ENCODE assay signal across 8 mouse cellular contexts in genomic region chr17:27907512-27908205, GRCm38 (mm10). TPM values are rescaled to one million over a fixed set of nuclear protein-coding genes. Genes with fewer than 3 reads are reported as not detected.
A peak's percentile ranks its signal among the peaks of the same experiment; 100 is the strongest.
DNase-seq lines count a peak whose midpoint lies in the region; ATAC-seq lines count a peak whose summit lies in the region.

No protein-coding gene starts in this region.

- no peaks in the 10 kb centered on the region for H3K27me3 ChIP-seq in megakaryocyte, embryonic 14.5 days (replicated peaks)

- H3K4me3 ChIP-seq in megakaryocyte, embryonic 14.5 days (replicated peaks) = peak overlapping the region; percentile 97

- no peaks in the 10 kb centered on the region for H3K9me3 ChIP-seq in megakaryocyte, embryonic 14.5 days

- H3K36me3 ChIP-seq in megakaryocyte, embryonic 14.5 days (replicated peaks; ENCODE audit: low read length) = peaks cover 25% of the 10 kb centered on the region

- DNase-seq in WW6 (ENCODE audit: low read depth, low spot score) = peak; percentile 83
- DNase-seq in gastrocnemius, adult 8-10 months (ENCODE audit: low spot score in 2 of 2) = peak; percentile 88
- peak; percentile 89 for DNase-seq in hindlimb bud, embryonic 11.5 days (ENCODE audit: extremely low spot score, low read depth, low spot score)
- peak; percentile 91 to 98 for DNase-seq in left cerebral cortex, adult 8-10 months (ENCODE audit: low spot score in 2 of 2)
- peak; percentile 96 to 97 for DNase-seq in right cerebral cortex, postnatal 10 days (ENCODE audit: low spot score in 2 of 2)
- DNase-seq in urinary bladder, postnatal 25 days (ENCODE audit: low spot score) = peak; percentile 94

- H3K4me1 ChIP-seq in megakaryocyte, embryonic 14.5 days = peaks cover 39% of the 10 kb centered on the region

- ATAC-seq in common myeloid progenitor, adult 5-6 weeks (replicated peaks; ENCODE audit: low read depth, poor library complexity, severe bottlenecking) = peak; percentile 72

RNA-seq across cellular contexts. Expression of gene Anks1, which starts 1.4 kb away (rescaled TPM):
- 28.7 and 40.5 TPM in 2 replicates for total RNA-seq in common myeloid progenitor, adult 5-6 weeks (2017)
- 1 to 10 TPM; 6.3 to 9.2 (median 7.9) TPM for total RNA-seq in gastrocnemius, adult 8-10 months (2022)
- total RNA-seq in left cerebral cortex, adult 8-10 months (2022) = 10 to 100 TPM; 36.3 to 39.2 (median 38.0) TPM
- 18.1 and 19.1 TPM in 2 replicates for polyA plus RNA-seq in megakaryocyte, embryonic 14.5 days (2012; ENCODE audit: insufficient read depth, low replicate concordance)

RNA-seq across cellular contexts. Expression of gene Taf11, which starts 2.0 kb away (rescaled TPM):
- total RNA-seq in common myeloid progenitor, adult 5-6 weeks (2017) = 29.2 and 35.7 TPM in 2 replicates
- 10 to 100 TPM; 15.9 to 18.8 (median 17.0) TPM for total RNA-seq in gastrocnemius, adult 8-10 months (2022)
- total RNA-seq in left cerebral cortex, adult 8-10 months (2022) = 10 to 100 TPM; 40.6 to 47.8 (median 46.2) TPM
- 13.2 and 82.5 TPM in 2 replicates for polyA plus RNA-seq in megakaryocyte, embryonic 14.5 days (2012; ENCODE audit: insufficient read depth, low replicate concordance)

RNA-seq across cellular contexts. Expression of gene Uhrf1bp1, which starts 51.4 kb away (rescaled TPM):
- 10.5 and 13.1 TPM in 2 replicates for total RNA-seq in common myeloid progenitor, adult 5-6 weeks (2017)
- total RNA-seq in gastrocnemius, adult 8-10 months (2022) = 10 to 100 TPM; 21.0 to 30.9 (median 28.8) TPM
- total RNA-seq in left cerebral cortex, adult 8-10 months (2022) = 10 to 100 TPM; 18.9 to 23.6 (median 21.8) TPM
- 3.2 and 12.1 TPM in 2 replicates for polyA plus RNA-seq in megakaryocyte, embryonic 14.5 days (2012; ENCODE audit: insufficient read depth, low replicate concordance)

Comparison
In these comparisons a context has a peak if more than half of its experiments do, and no peak if none do; other contexts are left out.
1. Peak in every context shown above with its lines: DNase-seq, ATAC-seq and H3K4me3 ChIP-seq.